Mouse (Mus musculus) gastrocnemius, postnatal 14 days (tissue): ENCODE data around the gene Ctf1. TPM values are rescaled to one million over a fixed set of nuclear protein-coding genes. Genes with fewer than 3 reads are reported as not detected.

ENCODE experiments used
- DNase-seq: peaks from one replicate; pipeline ENCODE4 v3.0.0; 2021; ENCODE audit warnings: mixed read lengths
- intact Hi-C: fragments of 180-260 bp; cut with DNase I; formaldehyde crosslinking; loops from one replicate; pipeline ENCODE4 v1.15.1; 2025; ENCODE audit warnings: low total_unique reads
- microRNA-seq, 2 experiments: library from miRNA; unstranded; fragments of <30 nt; microRNA quantifications; one replicate each; pipeline ENCODE4 v1.2.0; 2021
- total RNA-seq, 2 experiments: library from RNA; stranded (reverse); gene quantifications; 2 replicates each; pipeline ENCODE4 v1.2.3; 2021

Ctf1 gene
- total RNA-seq, 2 experiments from 2014 or later, result 12.1 to 14.6 TPM

- intact Hi-C loops, result loop anchor here (5.0 kb wide), 1 partner anchor 36 kb away; no protein-coding TSS in a partner anchor
- no peak for DNase-seq
These were observed 41.2 kb downstream of the Ctf1 start for GRCm38 (mm10) chr7:127753741-127754140.

GRCm38 (mm10) chr7:127759716-127760115 is 47.2 kb downstream of the Ctf1 start:
- intact Hi-C loops, result loop anchor here (5.0 kb wide), 1 partner anchor 82 kb away; no protein-coding TSS in a partner anchor
- no peak for DNase-seq

GRCm38 (mm10) chr7:127760478-127760877 is 47.9 kb downstream of the Ctf1 start:
- intact Hi-C loops, result no loop called here
- no peak for DNase-seq

GRCm38 (mm10) chr7:127761026-127761425 is 48.5 kb downstream of the Ctf1 start:
- peak; percentile 70 for DNase-seq

GRCm38 (mm10) chr7:127763642-127764041 is 51.1 kb downstream of the Ctf1 start:
- intact Hi-C loops, result no loop called here
- DNase-seq, result no peak

More at GRCm38 (mm10) chr7:127761026-127761425, 48.5 kb downstream of the Ctf1 start:
- intact Hi-C loops, result no loop called here

GRCm38 (mm10) chr7:127765756-127766155 is 53.2 kb downstream of the Ctf1 start:
- DNase-seq, result no peak
- intact Hi-C loops, result no loop called here

GRCm38 (mm10) chr7:127766851-127767609 is 54.5 kb downstream of the Ctf1 start:
- DNase-seq, result no peak
- intact Hi-C loops, result no loop called here

Small RNAs within 50 kb of the gene (microRNA-seq; reads per million reads assigned to microRNA genes)
- 0 reads per million in 2 experiments for gene Mir762

Other genes starting within 250 kb of the Ctf1 start
- gene Fbrs, start 233.5 kb upstream of the Ctf1 start, total RNA-seq, result 10 to 100 TPM; 20.0 to 24.1 TPM
- gene Srcap, start 200.8 kb upstream of the Ctf1 start, total RNA-seq, result 10 to 100 TPM; 45.4 to 46.3 TPM
- gene Gm42715, start 193.2 kb upstream of the Ctf1 start, total RNA-seq, result 1 to 10 TPM; 8.4 to 8.5 TPM
- gene Tmem265, start 151.3 kb upstream of the Ctf1 start, total RNA-seq, result not detected
- gene Phkg2, start 139.4 kb upstream of the Ctf1 start, total RNA-seq, result 10 to 100 TPM; 10.1 to 10.7 TPM
- 1 to 10 TPM; 1.8 to 4.5 TPM for gene Ccdc189, start 124.1 kb upstream of the Ctf1 start, total RNA-seq
- 10 to 100 TPM; 24.4 to 28.7 TPM for gene Rnf40, start 124.0 kb upstream of the Ctf1 start, total RNA-seq
- gene Zfp629, start 96.9 kb upstream of the Ctf1 start, total RNA-seq, result 1 to 10 TPM; 6.7 to 8.3 TPM
- 10 to 100 TPM; 44.8 to 65.7 TPM for gene Bcl7c, start 3.8 kb upstream of the Ctf1 start, total RNA-seq
- not detected for gene Ctf2, start 19.4 kb downstream of the Ctf1 start, total RNA-seq
- gene Fbxl19, start 31.8 kb downstream of the Ctf1 start, total RNA-seq, result 1 to 10 TPM; 2.4 to 3.1 TPM
- gene Orai3, start 57.1 kb downstream of the Ctf1 start, total RNA-seq, result 1 to 10 TPM; 8.1 to 9.2 TPM
- 10 to 100 TPM; 15.6 to 17.4 TPM for gene Setd1a, start 63.9 kb downstream of the Ctf1 start, total RNA-seq
- gene Gm49388, start 72.9 kb downstream of the Ctf1 start, total RNA-seq, result 1 to 10 TPM in 1 of 2 experiments, under 1 TPM in 1; 0.88 to 1.8 TPM
- 1 to 10 TPM; 6.9 to 8.1 TPM for gene Hsd3b7, start 87.9 kb downstream of the Ctf1 start, total RNA-seq
- gene Stx4a, start 111.6 kb downstream of the Ctf1 start, total RNA-seq, result 10 to 100 TPM; 46.9 to 49.9 TPM
- gene Stx1b, start 111.8 kb downstream of the Ctf1 start, total RNA-seq, result 1 to 10 TPM; 1.1 to 2.2 TPM
- gene Zfp646, start 163.5 kb downstream of the Ctf1 start, total RNA-seq, result 10 to 100 TPM; 13.6 to 13.9 TPM
- 1 to 10 TPM; 4.6 to 4.9 TPM for gene Zfp668, start 164.1 kb downstream of the Ctf1 start, total RNA-seq
- gene Prss53, start 178.2 kb downstream of the Ctf1 start, total RNA-seq, result 1 to 10 TPM in 1 of 2 experiments, under 1 TPM in 1; 0.90 to 1.1 TPM
- gene Gm21974, start 182.7 kb downstream of the Ctf1 start, total RNA-seq, result not detected
- 10 to 100 TPM; 23.4 to 30.0 TPM for gene Vkorc1, start 182.9 kb downstream of the Ctf1 start, total RNA-seq
- 100 to 1,000 TPM; 103 to 113 TPM for gene Bckdk, start 191.3 kb downstream of the Ctf1 start, total RNA-seq
- gene Kat8, start 199.8 kb downstream of the Ctf1 start, total RNA-seq, result 10 to 100 TPM; 12.5 to 15.2 TPM
- gene Prss8, start 217.4 kb downstream of the Ctf1 start, total RNA-seq, result not detected
- gene Prss36, start 234.0 kb downstream of the Ctf1 start, total RNA-seq, result 1 to 10 TPM; 6.5 to 8.2 TPM